Mouse (Mus musculus) thymus, adult 2 months (tissue): ENCODE measurements around the gene Sptlc2. TPM values are rescaled to one million over a fixed set of nuclear protein-coding genes. Genes with fewer than 3 reads are reported as not detected.
"Not testable (repeated sequence)": the region's sequence is repeated elsewhere in the genome, so short reads cannot be mapped to it uniquely, and the experiment has no call there.

Source experiments
- DNase-seq: peaks from one replicate; pipeline ENCODE4 v3.0.0; 2021
- H3K27ac ChIP-seq: fragments of 200-500 bp; 2 replicates; pipeline ENCODE4 v1.5.1; 2012; ENCODE audit warnings: low read length, control low read depth; ENCODE audit not compliant: control insufficient read depth, insufficient read depth
- H3K27me3 ChIP-seq: fragments of 200-500 bp; 2 replicates; pipeline ENCODE4 v1.6.1; 2012; ENCODE audit warnings: mild to moderate bottlenecking, low read length, moderate library complexity, mixed read lengths; ENCODE audit not compliant: control insufficient read depth, insufficient read depth
- H3K36me3 ChIP-seq: fragments of 200-500 bp; 2 replicates; pipeline ENCODE4 v1.6.1; 2012; ENCODE audit warnings: mild to moderate bottlenecking, low read length, moderate library complexity; ENCODE audit not compliant: control insufficient read depth, insufficient read depth
- H3K4me1 ChIP-seq: fragments of 200-500 bp; replicated peaks from 2 replicates; pipeline ENCODE4 v1.6.1; 2012; ENCODE audit warnings: low read length; ENCODE audit not compliant: control insufficient read depth, insufficient read depth
- H3K4me3 ChIP-seq: fragments of 200-500 bp; 2 replicates; pipeline ENCODE4 v1.5.1; 2012; ENCODE audit warnings: mild to moderate bottlenecking, low read length, control low read depth, moderate library complexity; ENCODE audit not compliant: control insufficient read depth, insufficient read depth
- CTCF ChIP-seq: fragments of 200-500 bp; IDR thresholded peaks from 2 replicates; pipeline ENCODE4 v1.5.1; 2012; ENCODE audit warnings: mild to moderate bottlenecking, control low read depth, low read length, moderate library complexity, borderline replicate concordance; ENCODE audit not compliant: control insufficient read depth, poor library complexity, insufficient read depth; ENCODE audit errors: extremely low read depth
- POLR2A ChIP-seq: fragments of 200-500 bp; IDR thresholded peaks from 2 replicates; pipeline ENCODE4 v1.6.1; 2012; ENCODE audit warnings: mild to moderate bottlenecking, low read length, control low read depth, moderate library complexity; ENCODE audit not compliant: control insufficient read depth, poor library complexity, insufficient read depth; ENCODE audit errors: extremely low read depth
- WGBS: fragments of 180-500 bp; shearing (Covaris S2); methylation state at CpG from one replicate; pipeline ENCODE4 v1.1.7; 2018; 5-methylcytosine and 5-hydroxymethylcytosine counted together
- polyA plus RNA-seq: library from polyadenylated mRNA; depleted of rRNA; stranded (reverse); fragments of >200 nt; gene quantifications from 2 replicates; pipeline ENCODE4 v1.2.3, GENCODE M21; 2012

Sptlc2 gene
- polyA plus RNA-seq, 1 experiment, result 10.2 TPM

DNA sequence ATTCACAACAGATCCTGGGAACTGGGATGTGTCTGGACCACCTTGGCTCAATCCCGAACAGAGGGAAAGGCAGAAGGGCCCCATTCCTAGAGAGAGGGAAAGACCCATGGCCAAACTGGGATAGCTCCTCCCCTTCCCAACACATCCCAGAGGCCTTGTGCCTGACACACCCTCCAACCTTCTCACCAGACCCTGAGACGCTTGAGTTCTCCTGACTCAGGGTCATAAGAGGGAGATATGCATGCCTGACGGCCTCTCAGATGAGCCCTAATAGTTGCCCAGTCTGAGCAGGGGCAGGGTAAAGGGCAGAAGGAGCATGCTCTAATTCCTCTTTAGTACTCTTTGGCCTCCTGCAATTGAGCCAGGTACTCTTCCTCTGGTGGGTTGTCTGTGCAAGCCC lies 108.8 kb downstream of the Sptlc2 start:
- no peak for TF ChIP-seq POLR2A
- TF ChIP-seq CTCF, result no peak
- Histone ChIP-seq H3K4me1 (no peaks in the 10 kb centered on the region), H3K27ac (no peak overlapping the region), H3K36me3 (peaks cover 12% of the 10 kb centered on the region), H3K27me3 (no peaks in the 10 kb centered on the region), H3K4me3 (no peak overlapping the region)
- DNase-seq, result no peak
- WGBS, result 88% methylated on average over 3 of the region's 3 CpGs

DNA sequence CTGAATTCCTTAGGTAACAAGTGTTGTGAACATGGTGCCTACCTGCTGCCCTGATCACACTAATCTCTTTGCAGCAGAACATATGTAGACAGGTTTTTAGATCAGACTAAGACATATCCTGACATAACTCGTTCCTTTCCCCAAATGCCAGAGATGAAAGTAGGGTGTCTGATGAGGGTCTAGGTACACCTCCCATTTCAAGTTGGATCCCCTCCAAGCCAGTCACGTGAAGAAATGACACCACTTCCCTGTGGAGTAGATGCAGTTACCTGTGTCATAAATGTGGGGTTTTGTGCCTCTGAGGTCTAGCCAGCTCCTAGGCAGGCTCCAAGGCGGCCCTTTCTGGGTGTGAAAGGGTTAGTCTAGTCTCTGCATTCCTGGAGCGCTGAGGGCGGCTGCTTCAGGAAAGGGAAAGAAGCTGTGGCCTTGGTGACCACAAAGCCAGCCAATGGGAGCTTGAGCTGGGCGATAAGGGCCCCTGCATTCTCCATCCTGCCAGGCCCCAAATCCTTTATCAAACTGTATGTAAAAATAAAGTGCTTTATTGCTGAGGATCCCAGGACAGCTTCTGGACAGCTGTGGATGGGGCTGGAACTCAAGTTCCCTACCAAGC lies 109.9 kb downstream of the Sptlc2 start:
- Histone ChIP-seq H3K36me3 (peaks cover 20% of the 10 kb centered on the region), H3K27me3 (no peaks in the 10 kb centered on the region), H3K4me3 (no peak overlapping the region), H3K27ac (no peak overlapping the region), H3K4me1 (no peaks in the 10 kb centered on the region)
- TF ChIP-seq POLR2A, result no peak
- TF ChIP-seq CTCF, result no peak
- 33% methylated on average over 6 of the region's 6 CpGs for WGBS
- DNase-seq, result no peak

DNA sequence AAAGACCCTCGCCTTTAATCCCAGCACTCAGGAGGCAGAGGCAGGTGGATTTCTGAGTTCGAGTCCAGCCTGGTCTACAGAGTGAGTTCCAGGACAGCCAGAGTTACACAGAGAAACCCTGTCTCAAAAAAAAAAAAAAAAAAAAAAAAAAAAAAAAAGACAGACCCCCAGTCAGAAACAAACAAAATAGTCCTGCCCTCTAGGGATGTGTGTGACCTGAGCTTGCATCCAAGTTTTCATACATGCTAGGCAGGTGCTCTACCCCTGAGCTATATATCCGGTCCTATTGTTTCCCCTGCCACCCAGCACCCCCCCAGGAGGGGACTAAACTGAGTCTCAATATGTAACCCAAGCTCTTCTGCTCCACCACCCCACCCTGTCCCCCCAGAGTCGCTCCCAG lies 110.9 kb downstream of the Sptlc2 start:
- H3K27me3 ChIP-seq, H3K27ac ChIP-seq, DNase-seq, H3K4me3 ChIP-seq, H3K4me1 ChIP-seq: not testable (repeated sequence)
- 97% methylated on average over 4 of the region's 4 CpGs for WGBS
- H3K36me3 ChIP-seq, result peaks cover 29% of the 10 kb centered on the region

DNA sequence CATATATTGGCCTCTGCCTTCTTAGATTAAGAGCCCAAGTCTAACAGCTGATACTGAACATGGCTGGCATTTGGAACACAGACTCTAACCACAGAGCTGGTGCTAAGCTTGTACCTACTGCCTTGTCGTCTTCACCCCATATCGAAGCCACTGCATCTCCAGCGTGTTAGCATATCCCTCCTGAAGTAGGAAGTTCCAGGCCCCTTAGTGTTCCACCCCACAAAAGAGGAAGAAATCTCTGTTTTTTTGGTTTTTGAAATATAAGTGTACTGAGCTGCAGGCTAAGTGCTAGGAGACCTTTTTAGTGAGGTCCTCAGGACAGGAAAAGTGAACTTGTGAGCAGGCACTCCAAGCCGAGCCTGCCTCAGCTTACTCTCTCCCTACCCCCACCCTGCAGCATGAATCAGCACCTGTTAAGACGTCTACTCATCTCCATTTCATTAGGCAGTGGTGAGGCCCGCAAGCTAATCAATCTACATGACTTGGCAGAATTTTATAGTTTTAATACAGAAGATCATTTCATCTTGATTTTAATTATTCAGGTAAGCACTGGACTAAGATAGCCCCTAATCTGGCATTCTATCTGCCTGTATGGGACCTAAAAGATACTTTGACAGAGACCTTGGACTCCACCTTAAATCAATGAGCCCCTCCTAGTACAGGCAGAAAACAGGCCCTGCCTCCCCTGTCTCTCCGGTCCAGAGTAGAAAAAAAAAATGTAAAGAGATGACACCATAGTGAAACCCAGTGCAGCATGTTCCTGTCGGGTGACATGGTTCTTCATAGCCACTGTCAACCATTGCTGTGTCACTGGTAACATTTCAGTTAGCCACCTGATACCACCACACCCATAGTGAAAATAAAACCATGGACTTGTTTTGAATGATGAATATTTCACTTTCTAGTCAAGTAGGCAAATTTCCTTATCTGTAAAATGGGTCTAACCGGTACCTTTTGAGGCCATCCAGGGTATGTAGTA lies 113.0 kb downstream of the Sptlc2 start:
- TF ChIP-seq POLR2A (no peak), CTCF (no peak)
- WGBS, result 73% methylated on average over 9 of the region's 9 CpGs
- Histone ChIP-seq H3K4me3 (no peak overlapping the region), H3K27ac (no peak overlapping the region), H3K27me3 (no peaks in the 10 kb centered on the region), H3K4me1 (no peaks in the 10 kb centered on the region), H3K36me3 (peaks cover 50% of the 10 kb centered on the region)
- no peak for DNase-seq

DNA sequence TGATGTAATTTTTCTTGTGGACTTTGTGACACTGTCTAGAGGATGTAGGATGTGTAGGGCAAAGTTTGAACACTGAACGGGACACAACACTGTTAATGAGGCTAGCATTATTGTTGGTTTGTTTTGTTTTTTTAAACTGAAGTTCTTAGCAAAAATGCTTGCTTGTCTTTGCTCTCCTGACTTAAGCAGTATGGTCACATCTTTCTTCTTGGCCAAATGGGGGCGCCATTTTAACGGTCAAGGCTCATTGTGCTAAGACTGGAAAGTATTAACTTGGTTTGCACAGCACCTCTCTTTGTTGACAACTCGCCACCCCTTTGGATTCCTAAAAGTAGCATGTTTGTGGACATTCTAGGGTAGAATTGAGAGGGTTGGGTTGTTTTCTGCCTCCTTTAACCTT lies 120.5 kb downstream of the Sptlc2 start:
- peak; percentile 20 for DNase-seq
- Histone ChIP-seq H3K27me3 (no peaks in the 10 kb centered on the region), H3K4me3 (no peak overlapping the region), H3K36me3 (peaks cover 38% of the 10 kb centered on the region), H3K27ac (no peak overlapping the region), H3K4me1 (peaks cover 10% of the 10 kb centered on the region)
- 25% methylated on average over 4 of the region's 4 CpGs for WGBS
- no peak for TF ChIP-seq POLR2A
- no peak for TF ChIP-seq CTCF

DNA sequence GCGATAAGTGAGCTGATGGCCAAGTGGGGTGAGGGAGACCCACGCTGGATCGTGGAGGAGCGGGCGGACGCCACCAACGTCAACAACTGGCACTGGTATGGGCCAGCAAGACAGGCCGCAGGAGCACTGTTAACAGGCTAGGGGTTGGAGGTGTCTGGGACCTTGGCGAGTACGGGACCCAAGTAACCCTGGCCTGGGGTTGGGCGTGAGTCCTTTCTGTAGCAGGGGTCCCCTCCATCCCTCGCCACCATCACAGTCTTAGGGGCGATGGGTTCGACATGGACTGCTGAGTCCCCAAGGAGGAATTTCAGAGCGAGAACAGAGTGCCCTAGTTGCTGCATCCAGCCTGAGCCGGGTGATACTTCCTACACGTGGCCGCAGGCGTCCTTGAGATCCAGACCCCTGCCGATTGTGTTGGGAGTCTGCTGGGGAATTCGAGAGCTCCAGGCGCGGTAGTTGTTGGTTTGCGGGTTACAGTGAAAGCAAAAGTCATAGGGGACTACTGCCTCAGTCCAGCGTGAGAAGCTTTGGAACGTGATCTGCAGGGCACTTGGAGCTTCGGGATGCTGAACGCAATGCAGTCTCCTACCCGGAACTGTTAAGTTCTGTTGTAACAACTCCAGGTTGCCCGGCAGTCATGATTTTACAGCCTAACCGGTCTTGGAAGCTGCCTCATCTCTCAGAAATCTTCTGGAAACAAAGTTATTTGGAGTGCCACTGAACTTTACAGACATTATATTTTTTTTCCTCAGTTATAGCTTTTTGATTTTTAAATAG lies 121.1 kb downstream of the Sptlc2 start:
- TF ChIP-seq POLR2A, result no peak
- TF ChIP-seq CTCF, result no peak
- Histone ChIP-seq H3K4me1 (peaks cover 10% of the 10 kb centered on the region), H3K27ac (peak overlapping the region; percentile 47), H3K27me3 (no peaks in the 10 kb centered on the region), H3K36me3 (peaks cover 32% of the 10 kb centered on the region), H3K4me3 (peak overlapping the region; percentile 91)
- no peak for DNase-seq
- under 1% methylated on average over 31 of the region's 31 CpGs for WGBS
